Mouse (Mus musculus): ENCODE measurements around the gene Gm44790. TPM values are rescaled to one million over a fixed set of nuclear protein-coding genes. Genes with fewer than 3 reads are reported as not detected.

The Gm44790 gene
- polyA plus RNA-seq, 1 experiment: not detected

- H3K27me3 ChIP-seq (ENCODE audit: control insufficient read depth): no peaks in the 10 kb centered on the region; the same call in 1 of the 2 replicates
- TF ChIP-seq TAL1 (IDR thresholded peaks at IDR 0.05; ENCODE audit: low read length) (no peak), GATA1 (IDR thresholded peaks at IDR 0.05; ENCODE audit: low read length) (no peak)
- peaks cover 12% of the 10 kb centered on the region for H3K4me1 ChIP-seq (ENCODE audit: control insufficient read depth)
- H3K9me3 ChIP-seq (ENCODE audit: control insufficient read depth, low read length): peaks cover 8% of the 10 kb centered on the region
- H3K4me3 ChIP-seq (replicated peaks): no peak overlapping the region
- H3K36me3 ChIP-seq (ENCODE audit: control insufficient read depth): peaks cover 2% of the 10 kb centered on the region
Measured at GRCm38 (mm10) chr6:86493469-86494263, 67.2 kb downstream of the Gm44790 start.

- H3K27me3 ChIP-seq (ENCODE audit: control insufficient read depth): no peaks in the 10 kb centered on the region; the same call in 1 of the 2 replicates
- TF ChIP-seq GATA1 (IDR thresholded peaks at IDR 0.05; ENCODE audit: low read length) (no peak), TAL1 (IDR thresholded peaks at IDR 0.05; ENCODE audit: low read length) (no peak)
- no peak overlapping the region for H3K4me3 ChIP-seq (replicated peaks)
- peaks cover 2% of the 10 kb centered on the region for H3K36me3 ChIP-seq (ENCODE audit: control insufficient read depth)
- peaks cover 8% of the 10 kb centered on the region for H3K9me3 ChIP-seq (ENCODE audit: control insufficient read depth, low read length)
- peaks cover 12% of the 10 kb centered on the region for H3K4me1 ChIP-seq (ENCODE audit: control insufficient read depth)
Measured at GRCm38 (mm10) chr6:86494767-86495166, 68.3 kb downstream of the Gm44790 start.

Other genes with a start within 250 kb of the Gm44790 start
- gene Tgfa, start 231.4 kb upstream of the Gm44790 start, polyA plus RNA-seq (2012): not detected in 2 replicates
- gene Fam136a, start 61.0 kb upstream of the Gm44790 start, polyA plus RNA-seq (2012): 0.26 and 0.27 TPM in 2 replicates
- 2.2 and 3.6 TPM in 2 replicates for gene Snrpg, start 55.4 kb upstream of the Gm44790 start, polyA plus RNA-seq (2012)
- 0.08 and 0.46 TPM in 2 replicates for gene Pcyox1, start 29.5 kb upstream of the Gm44790 start, polyA plus RNA-seq (2012)
- gene Tia1, start 22.4 kb upstream of the Gm44790 start, polyA plus RNA-seq (2012): 0.58 and 0.72 TPM in 2 replicates
- 0.84 and 1.5 TPM in 2 replicates for gene C87436, start 11.7 kb downstream of the Gm44790 start, polyA plus RNA-seq (2012)
- gene Pcbp1, start 99.7 kb downstream of the Gm44790 start, polyA plus RNA-seq (2012): 148 and 149 TPM in 2 replicates
- gene Asprv1, start 201.5 kb downstream of the Gm44790 start, polyA plus RNA-seq (2012): 0.03 TPM in 1 of 2 replicates, not detected in the other
- 11.9 and 12.6 TPM in 2 replicates for gene Mxd1, start 242.5 kb downstream of the Gm44790 start, polyA plus RNA-seq (2012)

All from erythroblast, embryonic 14.5 days (primary cell).